7 mouse cellular contexts compared by ENCODE assay signal in the genomic region with DNA sequence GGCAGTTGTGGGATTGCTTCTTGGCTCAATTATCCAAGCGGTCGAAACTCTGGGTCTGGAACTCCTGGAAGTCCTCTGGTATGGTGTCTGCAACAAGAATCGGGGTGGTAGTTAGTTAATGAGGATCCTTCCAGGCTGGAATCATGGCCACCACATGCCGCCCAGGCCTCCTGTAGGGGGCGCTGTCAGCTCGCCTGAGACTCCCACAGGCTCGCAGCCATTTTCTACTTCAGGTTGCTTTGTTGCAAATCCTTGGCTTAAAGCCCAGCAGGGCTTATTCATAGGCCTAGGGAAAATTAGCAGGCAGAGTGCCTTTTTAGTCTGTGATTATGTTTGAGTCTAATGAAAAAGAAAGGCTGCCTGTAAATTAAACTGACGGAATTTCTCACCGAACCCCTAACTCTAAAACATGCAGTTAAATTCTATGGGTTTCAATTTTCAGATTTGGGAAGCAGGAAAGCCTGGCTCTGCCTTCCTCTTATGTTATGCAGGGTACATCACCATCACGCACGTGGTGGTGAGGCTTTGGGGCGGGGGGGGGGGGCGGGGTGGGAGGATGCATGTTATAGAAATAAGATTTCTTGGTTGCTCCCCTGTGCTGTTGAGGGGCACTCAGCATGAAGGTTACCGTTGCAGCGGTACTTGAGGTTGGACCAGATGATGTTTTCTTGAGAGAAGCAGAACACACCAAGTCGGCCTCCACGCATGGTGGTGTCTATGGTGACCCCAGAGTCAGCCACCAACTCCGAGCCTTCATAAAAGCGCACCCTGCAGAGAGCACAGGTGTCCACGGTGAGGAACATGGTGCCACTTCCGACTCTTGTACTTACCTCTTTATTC. TPM values are rescaled to one million over a fixed set of nuclear protein-coding genes. Genes with fewer than 3 reads are reported as not detected.
DNase-seq lines count a peak whose midpoint lies in the region; ATAC-seq lines count a peak whose summit lies in the region.

No protein-coding gene starts in this region.

- no peaks in the 10 kb centered on the region for H3K36me3 ChIP-seq in hindbrain, embryonic 14.5 days (replicated peaks; ENCODE audit: control insufficient read depth, insufficient read depth)

- no peaks in the 10 kb centered on the region; the same call in 1 of the 2 replicates for H3K4me1 ChIP-seq in hindbrain, embryonic 14.5 days (replicated peaks; ENCODE audit: control insufficient read depth, insufficient read depth, low read length)

- no peaks in the 10 kb centered on the region for H3K9me3 ChIP-seq in hindbrain, embryonic 14.5 days (ENCODE audit: control insufficient read depth, low read length)

- no peak overlapping the region for H3K4me2 ChIP-seq in hindbrain, embryonic 14.5 days (replicated peaks)

- DNase-seq in ZHBTc4 (ENCODE audit: low read depth, low spot score), result peak; percentile 85
- DNase-seq in cerebellum, adult 9-11 months, result peak; percentile 88
- peak; percentile 88 to 91 for DNase-seq in frontal cortex, postnatal 10 days (ENCODE audit: low spot score in 2 of 2)
- DNase-seq in hindbrain, embryonic 14.5 days (ENCODE audit: low spot score), result peak; percentile 93
- peak; percentile 92 for DNase-seq in left cerebral cortex, adult 11 months (ENCODE audit: low spot score)
- DNase-seq in right cerebral cortex, postnatal 14 days, result peak; percentile 93

- WGBS in hindbrain, embryonic 14.5 days, result 58% methylated on average over 21 of the region's 21 CpGs

- no peak overlapping the region for H3K9ac ChIP-seq in hindbrain, embryonic 14.5 days

- H3K27ac ChIP-seq in hindbrain, embryonic 14.5 days, result peak overlapping the region; percentile 55

- H3K4me3 ChIP-seq in hindbrain, embryonic 14.5 days (replicated peaks; ENCODE audit: low read length), result no peak overlapping the region

- no peaks in the 10 kb centered on the region for H3K27me3 ChIP-seq in hindbrain, embryonic 14.5 days (ENCODE audit: control insufficient read depth, insufficient read depth, low read length)

- peak; percentile 80 for ATAC-seq in hindbrain, embryonic 14.5 days (ENCODE audit: low FRiP score)
- peak; percentile 71 for ATAC-seq in megakaryocyte, adult 5-6 weeks (ENCODE audit: poor library complexity, severe bottlenecking)

RNA-seq across cellular contexts. Expression of a gene that starts 42.7 kb away (rescaled TPM):
- 1.2 and 1.3 TPM in 2 replicates for polyA plus RNA-seq in hindbrain, embryonic 14.5 days (2014; fragmentation: Nextera tagmentation; extraction: Ambion mirVana)
- total RNA-seq in megakaryocyte, adult 5-6 weeks (2015), result not detected in 2 replicates
- total RNA-seq in megakaryocyte, adult 5-6 weeks (2017), result not detected in 2 replicates
